Mouse (Mus musculus): ENCODE results near the gene Asna1. TPM values are rescaled to one million over a fixed set of nuclear protein-coding genes. Genes with fewer than 3 reads are reported as not detected.

Gene Asna1
- total and polyA plus RNA-seq, 3 experiments, result 104 to 136 (median 110) TPM

- ATAC-seq (ENCODE audit: extremely low read depth, insufficient number of reproducible peaks, low FRiP score, poor library complexity, severe bottlenecking) (peak; percentile 86), DNase-seq (ENCODE audit: low spot score) (peak; percentile 94)
- Histone ChIP-seq H3K36me3 (replicated peaks) (peaks cover 71% of the 10 kb centered on the region), H3K27me3 (ENCODE audit: insufficient read depth, low read length) (no peaks in the 10 kb centered on the region), H3K4me3 (ENCODE audit: low read depth, low read length) (peak within 1 kb of the TSS; percentile 81), H3K4me1 (ENCODE audit: insufficient read depth, low read depth, low read length) (peaks cover 52% of the 10 kb centered on the region), H3K9me3 (replicated peaks) (no peaks in the 10 kb centered on the region)
- no peak for TF ChIP-seq TAL1 (conservative IDR thresholded peaks at IDR 0.05; ENCODE audit: low read depth, low read length)
- TF ChIP-seq POLR2AphosphoS5 (IDR thresholded peaks at IDR 0.05; ENCODE audit: insufficient replicate concordance, low read depth, low read length), result no peak; the same call in 1 of the 2 replicates
- no peak for TF ChIP-seq GATA1 (IDR thresholded peaks at IDR 0.05; ENCODE audit: borderline replicate concordance, low read length)
- TF ChIP-seq CTCF (IDR thresholded peaks at IDR 0.05; ENCODE audit: low read depth, low read length), result no peak
- no peak for TF ChIP-seq GATA2 (IDR thresholded peaks at IDR 0.05; ENCODE audit: borderline replicate concordance, low read depth, low read length)
Measured at GRCm38 (mm10) chr8:85071514-85072281, 46.6 kb upstream of the Asna1 start, which contains the start of gene Dhps. Gene Dhps (plus strand): TSS chr8:85071757.

GRCm38 (mm10) chr8:85071041-85071440, 46.0 kb upstream of the Asna1 start:
- DNase-seq (ENCODE audit: low spot score), result no peak
- H3K36me3 ChIP-seq (replicated peaks), result peaks cover 71% of the 10 kb centered on the region
- H3K4me1 ChIP-seq (ENCODE audit: insufficient read depth, low read depth, low read length), result peaks cover 46% of the 10 kb centered on the region
- TF ChIP-seq GATA1 (IDR thresholded peaks at IDR 0.05; ENCODE audit: borderline replicate concordance, low read length) (no peak), TAL1 (conservative IDR thresholded peaks at IDR 0.05; ENCODE audit: low read depth, low read length) (no peak)
- H3K9me3 ChIP-seq (replicated peaks), result no peaks in the 10 kb centered on the region
- no peaks in the 10 kb centered on the region for H3K27me3 ChIP-seq (ENCODE audit: insufficient read depth, low read length)
- ATAC-seq (ENCODE audit: extremely low read depth, insufficient number of reproducible peaks, low FRiP score, poor library complexity, severe bottlenecking), result no peak
- H3K4me3 ChIP-seq (ENCODE audit: low read depth, low read length), result peak overlapping the region; percentile 81

GRCm38 (mm10) chr8:85067982-85068381, 42.9 kb upstream of the Asna1 start, which contains the start of gene Gm5741:
Gene Gm5741 (minus strand): TSS chr8:85067982.
- TF ChIP-seq TAL1 (conservative IDR thresholded peaks at IDR 0.05; ENCODE audit: low read depth, low read length) (no peak), POLR2AphosphoS5 (IDR thresholded peaks at IDR 0.05; ENCODE audit: insufficient replicate concordance, low read depth, low read length) (no peak), GATA1 (IDR thresholded peaks at IDR 0.05; ENCODE audit: borderline replicate concordance, low read length) (no peak), CTCF (IDR thresholded peaks at IDR 0.05; ENCODE audit: low read depth, low read length) (no peak), GATA2 (IDR thresholded peaks at IDR 0.05; ENCODE audit: borderline replicate concordance, low read depth, low read length) (no peak)
- DNase-seq (ENCODE audit: low spot score), result no peak
- H3K36me3 ChIP-seq (replicated peaks), result peaks cover 65% of the 10 kb centered on the region
- H3K27me3 ChIP-seq (ENCODE audit: insufficient read depth, low read length), result no peaks in the 10 kb centered on the region
- ATAC-seq (ENCODE audit: extremely low read depth, insufficient number of reproducible peaks, low FRiP score, poor library complexity, severe bottlenecking), result no peak
- H3K9me3 ChIP-seq (replicated peaks), result no peaks in the 10 kb centered on the region
- no peak within 1 kb of the TSS for H3K4me3 ChIP-seq (ENCODE audit: low read depth, low read length)
- H3K4me1 ChIP-seq (ENCODE audit: insufficient read depth, low read depth, low read length), result peaks cover 21% of the 10 kb centered on the region

- DNase-seq (ENCODE audit: low spot score) (no peak), ATAC-seq (ENCODE audit: extremely low read depth, insufficient number of reproducible peaks, low FRiP score, poor library complexity, severe bottlenecking) (no peak)
- Histone ChIP-seq H3K27me3 (ENCODE audit: insufficient read depth, low read length) (no peaks in the 10 kb centered on the region), H3K4me3 (ENCODE audit: low read depth, low read length) (no peak overlapping the region), H3K4me1 (ENCODE audit: insufficient read depth, low read depth, low read length) (peaks cover 18% of the 10 kb centered on the region), H3K36me3 (replicated peaks) (peaks cover 70% of the 10 kb centered on the region), H3K9me3 (replicated peaks) (no peaks in the 10 kb centered on the region)
- TF ChIP-seq GATA1 (IDR thresholded peaks at IDR 0.05; ENCODE audit: borderline replicate concordance, low read length), result no peak
- no peak for TF ChIP-seq GATA2 (IDR thresholded peaks at IDR 0.05; ENCODE audit: borderline replicate concordance, low read depth, low read length)
- TF ChIP-seq POLR2AphosphoS5 (IDR thresholded peaks at IDR 0.05; ENCODE audit: insufficient replicate concordance, low read depth, low read length), result no peak
- TF ChIP-seq TAL1 (conservative IDR thresholded peaks at IDR 0.05; ENCODE audit: low read depth, low read length), result no peak
- TF ChIP-seq CTCF (IDR thresholded peaks at IDR 0.05; ENCODE audit: low read depth, low read length), result no peak
Measured at GRCm38 (mm10) chr8:85067155-85067554, 42.1 kb upstream of the Asna1 start.

GRCm38 (mm10) chr8:85065213-85065612, 40.1 kb upstream of the Asna1 start:
- no peak for DNase-seq (ENCODE audit: low spot score)
- no peak for TF ChIP-seq CTCF (IDR thresholded peaks at IDR 0.05; ENCODE audit: low read depth, low read length)
- no peak for TF ChIP-seq POLR2AphosphoS5 (IDR thresholded peaks at IDR 0.05; ENCODE audit: insufficient replicate concordance, low read depth, low read length)
- TF ChIP-seq GATA2 (IDR thresholded peaks at IDR 0.05; ENCODE audit: borderline replicate concordance, low read depth, low read length), result no peak
- no peak for TF ChIP-seq GATA1 (IDR thresholded peaks at IDR 0.05; ENCODE audit: borderline replicate concordance, low read length)
- no peak for TF ChIP-seq TAL1 (conservative IDR thresholded peaks at IDR 0.05; ENCODE audit: low read depth, low read length)
- Histone ChIP-seq H3K4me1 (ENCODE audit: insufficient read depth, low read depth, low read length) (peaks cover 23% of the 10 kb centered on the region), H3K9me3 (replicated peaks) (no peaks in the 10 kb centered on the region), H3K27me3 (ENCODE audit: insufficient read depth, low read length) (no peaks in the 10 kb centered on the region), H3K36me3 (replicated peaks) (peaks cover 72% of the 10 kb centered on the region), H3K4me3 (ENCODE audit: low read depth, low read length) (no peak overlapping the region)
- no peak for ATAC-seq (ENCODE audit: extremely low read depth, insufficient number of reproducible peaks, low FRiP score, poor library complexity, severe bottlenecking)

GRCm38 (mm10) chr8:85062603-85063002, 37.5 kb upstream of the Asna1 start:
- DNase-seq (ENCODE audit: low spot score), result no peak
- Histone ChIP-seq H3K27me3 (ENCODE audit: insufficient read depth, low read length) (no peaks in the 10 kb centered on the region), H3K4me3 (ENCODE audit: low read depth, low read length) (no peak overlapping the region), H3K9me3 (replicated peaks) (no peaks in the 10 kb centered on the region), H3K4me1 (ENCODE audit: insufficient read depth, low read depth, low read length) (peaks cover 29% of the 10 kb centered on the region), H3K36me3 (replicated peaks) (peaks cover 65% of the 10 kb centered on the region)
- TF ChIP-seq GATA1 (IDR thresholded peaks at IDR 0.05; ENCODE audit: borderline replicate concordance, low read length) (no peak), POLR2AphosphoS5 (IDR thresholded peaks at IDR 0.05; ENCODE audit: insufficient replicate concordance, low read depth, low read length) (no peak), TAL1 (conservative IDR thresholded peaks at IDR 0.05; ENCODE audit: low read depth, low read length) (no peak), CTCF (IDR thresholded peaks at IDR 0.05; ENCODE audit: low read depth, low read length) (no peak)
- ATAC-seq (ENCODE audit: extremely low read depth, insufficient number of reproducible peaks, low FRiP score, poor library complexity, severe bottlenecking), result no peak

Data from G1E (cell line).